Mouse (Mus musculus): Measurements from ENCODE around the gene Net1. TPM values are rescaled to one million over a fixed set of nuclear protein-coding genes. Genes with fewer than 3 reads are reported as not detected.

Gene Net1
- total RNA-seq (2014; rRNA removed; ENCODE audit: low replicate concordance) = 27.7 and 38.7 TPM in 2 replicates
- polyA plus RNA-seq (2015; fragmentation: Nextera tagmentation; extraction: Ambion mirVana) = 17.2 and 22.3 TPM in 2 replicates

- H3K9me3 ChIP-seq (replicated peaks; ENCODE audit: control insufficient read depth, low read length) = no peaks in the 10 kb centered on the region
- peak within 1 kb of the TSS; percentile 85 for H3K9ac ChIP-seq (replicated peaks; ENCODE audit: low read depth, low read length)
- peak within 1 kb of the TSS; percentile 74 for H3K27ac ChIP-seq (ENCODE audit: low read depth)
- peak within 1 kb of the TSS; percentile 72 for H3K4me2 ChIP-seq (ENCODE audit: low read depth, low read length)
- no peaks in the 10 kb centered on the region for H3K27me3 ChIP-seq (ENCODE audit: control insufficient read depth, insufficient read depth, low read length)
- TF ChIP-seq EP300 (IDR thresholded peaks at IDR 0.05; ENCODE audit: low read depth) = no peak
- no peak for TF ChIP-seq CTCF (IDR thresholded peaks at IDR 0.05; ENCODE audit: low read depth)
- ATAC-seq (ENCODE audit: insufficient read depth, low read depth) (peak; percentile 97), DNase-seq (ENCODE audit: low spot score) (peak; percentile 87)
- peaks cover 14% of the 10 kb centered on the region; the same call in 1 of the 2 replicates for H3K4me1 ChIP-seq (ENCODE audit: control insufficient read depth, insufficient read depth)
- H3K4me3 ChIP-seq (ENCODE audit: low read depth, low read length) = peak within 1 kb of the TSS; percentile 89
- WGBS = 0% methylated on average over 52 of the region's 52 CpGs
- no peaks in the 10 kb centered on the region for H3K36me3 ChIP-seq (replicated peaks; ENCODE audit: control insufficient read depth, insufficient read depth, low read length)
Measured at GRCm38 (mm10) chr13:3917571-3918311, at the start of gene Net1, which contains the start of gene Tubal3. Gene Net1 (minus strand): TSS chr13:3918220. Gene Tubal3 (plus strand): TSS chr13:3918274.

DNA sequence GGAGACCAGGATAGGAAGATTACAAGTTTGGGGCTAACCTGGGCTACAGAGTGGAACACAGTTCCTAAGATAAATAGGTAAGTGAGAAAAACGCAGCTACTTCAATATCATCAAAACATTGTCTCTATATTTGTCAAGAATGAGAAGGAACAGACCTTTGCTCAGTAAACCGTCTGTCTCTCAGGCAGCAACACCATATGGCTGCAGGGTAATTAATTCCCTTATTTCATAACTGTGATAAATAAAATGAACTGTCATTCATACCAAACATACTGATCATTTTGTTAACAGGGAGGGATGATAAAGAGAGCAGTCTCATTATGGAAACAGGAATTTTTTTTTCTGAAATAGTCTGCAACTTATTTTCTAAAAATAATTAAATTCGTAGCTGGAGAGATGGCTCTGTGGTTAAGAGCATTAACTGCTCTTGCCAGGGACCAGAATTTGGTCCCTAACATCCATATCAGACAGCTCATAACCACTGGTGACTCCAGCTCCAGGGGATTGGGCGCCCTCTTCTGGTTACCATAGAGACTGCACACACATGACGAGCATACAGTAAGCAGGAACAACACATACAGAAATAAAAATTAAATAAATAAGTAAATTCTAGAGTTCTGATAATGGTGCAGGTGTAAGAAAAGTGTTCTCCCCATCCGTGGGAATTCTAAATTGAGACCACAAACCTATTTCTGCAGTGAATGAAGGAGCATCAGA, 33.3 kb upstream of the Net1 start:
- WGBS = 72% methylated on average over 6 of the region's 6 CpGs
- no peak for TF ChIP-seq EP300 (IDR thresholded peaks at IDR 0.05; ENCODE audit: low read depth)
- no peak for TF ChIP-seq CTCF (IDR thresholded peaks at IDR 0.05; ENCODE audit: low read depth)
- no peak for ATAC-seq (ENCODE audit: insufficient read depth, low read depth)

GRCm38 (mm10) chr13:3949477-3949876, 31.5 kb upstream of the Net1 start:
- WGBS = 83% methylated on average over 4 of the region's 4 CpGs
- DNase-seq (ENCODE audit: low spot score) (no peak), ATAC-seq (ENCODE audit: insufficient read depth, low read depth) (no peak)
- Histone ChIP-seq H3K4me2 (ENCODE audit: low read depth, low read length) (no peak overlapping the region), H3K9me3 (replicated peaks; ENCODE audit: control insufficient read depth, low read length) (no peaks in the 10 kb centered on the region), H3K27ac (ENCODE audit: low read depth) (no peak overlapping the region), H3K9ac (replicated peaks; ENCODE audit: low read depth, low read length) (no peak overlapping the region), H3K36me3 (replicated peaks; ENCODE audit: control insufficient read depth, insufficient read depth, low read length) (no peaks in the 10 kb centered on the region), H3K4me1 (ENCODE audit: control insufficient read depth, insufficient read depth) (no peaks in the 10 kb centered on the region), H3K27me3 (ENCODE audit: control insufficient read depth, insufficient read depth, low read length) (no peaks in the 10 kb centered on the region), H3K4me3 (ENCODE audit: low read depth, low read length) (no peak overlapping the region)
- no peak for TF ChIP-seq EP300 (IDR thresholded peaks at IDR 0.05; ENCODE audit: low read depth)
- TF ChIP-seq CTCF (IDR thresholded peaks at IDR 0.05; ENCODE audit: low read depth) = no peak

More for the DNA sequence above, 33.3 kb upstream of the Net1 start:
- Histone ChIP-seq H3K36me3 (replicated peaks; ENCODE audit: control insufficient read depth, insufficient read depth, low read length) (no peaks in the 10 kb centered on the region), H3K4me1 (ENCODE audit: control insufficient read depth, insufficient read depth) (no peaks in the 10 kb centered on the region), H3K4me3 (ENCODE audit: low read depth, low read length) (no peak overlapping the region), H3K4me2 (ENCODE audit: low read depth, low read length) (no peak overlapping the region), H3K9ac (replicated peaks; ENCODE audit: low read depth, low read length) (no peak overlapping the region), H3K27me3 (ENCODE audit: control insufficient read depth, insufficient read depth, low read length) (no peaks in the 10 kb centered on the region), H3K27ac (ENCODE audit: low read depth) (no peak overlapping the region), H3K9me3 (replicated peaks; ENCODE audit: control insufficient read depth, low read length) (no peaks in the 10 kb centered on the region)
- no peak for DNase-seq (ENCODE audit: low spot score)

GRCm38 (mm10) chr13:3947267-3947666, 29.2 kb upstream of the Net1 start:
- Histone ChIP-seq H3K4me1 (ENCODE audit: control insufficient read depth, insufficient read depth) (no peaks in the 10 kb centered on the region), H3K36me3 (replicated peaks; ENCODE audit: control insufficient read depth, insufficient read depth, low read length) (no peaks in the 10 kb centered on the region), H3K9ac (replicated peaks; ENCODE audit: low read depth, low read length) (no peak overlapping the region), H3K9me3 (replicated peaks; ENCODE audit: control insufficient read depth, low read length) (no peaks in the 10 kb centered on the region), H3K27me3 (ENCODE audit: control insufficient read depth, insufficient read depth, low read length) (no peaks in the 10 kb centered on the region), H3K4me3 (ENCODE audit: low read depth, low read length) (no peak overlapping the region), H3K4me2 (ENCODE audit: low read depth, low read length) (no peak overlapping the region), H3K27ac (ENCODE audit: low read depth) (no peak overlapping the region)
- DNase-seq (ENCODE audit: low spot score) (no peak), ATAC-seq (ENCODE audit: insufficient read depth, low read depth) (no peak)
- TF ChIP-seq EP300 (IDR thresholded peaks at IDR 0.05; ENCODE audit: low read depth) (no peak), CTCF (IDR thresholded peaks at IDR 0.05; ENCODE audit: low read depth) (no peak)
- WGBS = 71% methylated on average over 4 of the region's 4 CpGs

DNA sequence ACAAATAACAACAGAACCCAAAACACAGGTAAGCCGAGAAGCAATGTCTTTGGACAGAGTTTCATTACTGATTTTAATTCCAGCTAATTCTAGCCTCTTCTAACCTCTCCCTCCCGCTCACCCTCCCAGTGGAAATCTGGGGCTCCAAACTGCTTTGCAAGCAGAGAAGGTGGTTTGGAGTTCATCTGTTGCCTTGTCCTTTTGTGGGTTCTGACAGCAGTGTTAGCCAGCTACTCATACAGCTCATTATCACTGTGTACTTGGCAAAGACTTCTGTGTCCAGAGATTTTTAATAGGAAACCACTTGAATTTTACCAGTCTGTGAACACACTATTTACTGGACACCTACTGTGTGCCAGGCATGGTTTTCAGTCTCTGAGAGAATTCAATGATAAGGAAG, 27.2 kb upstream of the Net1 start, which contains the start of gene Ucn3:
Gene Ucn3 (minus strand): TSS at position 101 of the 400 bp plus-strand sequence.
- no peak for DNase-seq (ENCODE audit: low spot score)
- no peak for ATAC-seq (ENCODE audit: insufficient read depth, low read depth)
- Histone ChIP-seq H3K36me3 (replicated peaks; ENCODE audit: control insufficient read depth, insufficient read depth, low read length) (no peaks in the 10 kb centered on the region), H3K27me3 (ENCODE audit: control insufficient read depth, insufficient read depth, low read length) (no peaks in the 10 kb centered on the region), H3K27ac (ENCODE audit: low read depth) (no peak within 1 kb of the TSS), H3K9ac (replicated peaks; ENCODE audit: low read depth, low read length) (no peak within 1 kb of the TSS), H3K4me2 (ENCODE audit: low read depth, low read length) (no peak within 1 kb of the TSS), H3K4me1 (ENCODE audit: control insufficient read depth, insufficient read depth) (no peaks in the 10 kb centered on the region), H3K4me3 (ENCODE audit: low read depth, low read length) (no peak within 1 kb of the TSS), H3K9me3 (replicated peaks; ENCODE audit: control insufficient read depth, low read length) (no peaks in the 10 kb centered on the region)
- TF ChIP-seq CTCF (IDR thresholded peaks at IDR 0.05; ENCODE audit: low read depth) = no peak
- TF ChIP-seq EP300 (IDR thresholded peaks at IDR 0.05; ENCODE audit: low read depth) = no peak
- 55% methylated on average over 2 of the region's 2 CpGs for WGBS

All from heart, postnatal 0 days (tissue).